Mouse (Mus musculus) regulatory T cell (primary cell): ENCODE results near the gene Klk1b26.
"Not testable (repeated sequence)": the region's sequence is repeated elsewhere in the genome, so short reads cannot be mapped to it uniquely, and the experiment has no call there.

Experiments used
- in situ Hi-C: fragments of 300-600 bp; cut with MboI, MseI; formaldehyde crosslinking; loops from one replicate; pipeline ENCODE4 v1.15.1; 2025; ENCODE audit warnings: high pct_unique_total_duplicates

Gene Klk1b26

DNA sequence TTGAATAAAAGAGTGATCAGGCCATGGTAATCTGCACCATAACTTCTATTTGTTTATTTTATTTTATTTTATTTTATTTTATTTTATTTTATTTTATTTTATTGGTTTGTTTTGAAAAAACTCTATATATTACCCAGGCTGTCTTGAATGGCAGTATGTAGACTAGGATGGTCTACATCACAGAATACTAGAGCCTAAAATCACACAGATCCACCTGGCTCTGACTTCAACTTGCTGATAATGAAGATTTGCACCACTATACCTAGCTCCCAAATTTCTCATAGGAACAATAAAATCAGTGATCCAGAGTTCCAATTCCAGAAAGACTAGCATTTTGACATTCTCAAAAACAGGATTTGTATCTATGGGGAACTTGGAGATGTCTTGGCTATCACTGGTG is at the start of gene Klk1b26:
Klk1b26 (plus strand) TSS at position 301 of the 400 bp plus-strand sequence.
- in situ Hi-C loops: not testable (repeated sequence)

DNA sequence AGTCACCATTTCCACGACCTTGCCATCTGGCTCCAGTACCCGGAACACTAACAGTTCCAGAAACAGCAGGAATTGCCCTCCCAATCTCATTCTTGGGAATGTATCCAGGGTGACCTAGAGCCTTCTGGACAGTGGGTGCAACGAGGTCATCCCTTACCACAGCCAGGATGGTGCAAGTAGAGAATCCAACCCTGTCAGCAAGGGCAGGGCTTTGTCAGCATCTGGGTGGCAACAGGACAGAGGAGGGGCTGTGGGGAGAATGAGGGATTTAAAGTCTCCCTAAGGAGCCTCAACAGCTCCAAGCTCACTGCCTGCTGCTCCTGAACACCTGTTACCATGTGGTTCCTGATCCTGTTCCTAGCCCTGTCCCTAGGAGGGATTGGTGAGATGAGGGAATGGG is 45.5 kb upstream of the Klk1b26 start, which contains the start of gene Klk1b1:
Klk1b1 (plus strand) TSS at position 301 of the 400 bp plus-strand sequence.
- in situ Hi-C loops: no loop called here

- in situ Hi-C loops: no loop called here
Measured at GRCm38 (mm10) chr7:43967058-43967457, 44.9 kb upstream of the Klk1b26 start.

DNA sequence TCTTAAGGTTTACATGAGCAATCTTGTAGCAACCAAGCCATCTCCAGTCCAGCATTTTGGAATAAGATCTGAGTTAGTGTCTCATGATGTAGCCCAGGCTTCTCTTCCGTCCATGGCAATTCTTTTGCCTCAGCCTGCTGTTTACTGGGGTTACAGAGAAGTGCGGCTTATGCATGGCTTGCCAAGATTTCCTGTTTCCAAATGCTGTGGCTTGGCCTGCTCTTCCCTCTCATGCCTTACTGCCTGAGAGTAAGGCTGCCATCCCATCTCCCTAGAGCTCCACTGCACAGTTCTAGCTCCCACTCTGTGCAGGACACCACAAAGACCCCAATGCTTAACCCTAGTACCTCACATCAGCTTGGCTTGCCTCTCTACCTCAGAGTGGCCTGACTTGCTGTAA is 44.4 kb upstream of the Klk1b26 start:
- in situ Hi-C loops: no loop called here

DNA sequence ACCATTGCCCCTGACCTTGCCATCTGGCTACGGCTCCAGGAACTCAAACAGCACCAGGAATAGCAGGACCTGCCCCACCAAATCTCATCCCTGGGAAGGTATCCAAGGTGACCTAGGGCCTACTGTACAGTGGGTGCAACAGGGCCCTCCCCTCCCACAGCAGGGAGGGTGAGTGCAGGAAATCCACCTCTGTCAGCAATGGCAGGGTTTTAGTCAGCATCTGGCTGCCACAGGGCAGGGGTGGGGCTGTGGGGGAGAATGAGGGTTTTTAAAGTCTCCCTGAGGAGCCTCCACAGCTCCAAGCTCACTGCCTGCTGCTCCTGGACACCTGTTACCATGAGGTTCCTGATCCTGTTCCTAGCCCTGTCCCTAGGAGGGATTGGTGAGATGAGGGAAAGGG is 36.2 kb upstream of the Klk1b26 start, which contains the start of gene Klk1b9:
Klk1b9 (plus strand) TSS at position 301 of the 400 bp plus-strand sequence.
- in situ Hi-C loops: not testable (repeated sequence)

- in situ Hi-C loops: no loop called here
Measured at GRCm38 (mm10) chr7:43985657-43986056, 26.3 kb upstream of the Klk1b26 start.

- in situ Hi-C loops: not testable (repeated sequence)
Measured at GRCm38 (mm10) chr7:43994821-43995220, 17.1 kb upstream of the Klk1b26 start.

DNA sequence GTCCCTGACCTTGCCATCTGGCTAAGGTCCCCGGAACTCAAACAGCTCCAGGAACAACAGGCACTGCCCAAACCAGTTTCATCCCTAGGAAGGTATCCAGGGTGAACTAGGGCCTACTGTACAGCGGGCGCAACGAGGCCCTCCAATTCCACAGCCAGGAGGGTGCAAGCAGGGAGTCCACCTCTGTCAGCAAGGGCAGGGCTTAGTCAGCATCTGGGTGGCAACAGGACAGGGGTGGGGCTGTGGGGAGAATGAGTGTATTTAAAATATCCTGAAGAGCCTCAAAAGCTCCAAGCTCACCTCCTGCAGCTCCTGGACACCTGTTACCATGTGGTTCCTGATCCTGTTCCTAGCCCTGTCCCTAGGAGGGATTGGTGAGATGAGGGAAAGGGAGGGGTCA is 16.4 kb upstream of the Klk1b26 start, which contains the start of gene Klk1b11:
Klk1b11 (plus strand) TSS at position 301 of the 400 bp plus-strand sequence.
- in situ Hi-C loops: not testable (repeated sequence)

- in situ Hi-C loops: loop anchor here (5.0 kb wide), 1 partner anchor 73 kb away; the partner anchor contains the start of gene Klk15
Measured at GRCm38 (mm10) chr7:44004847-44005246, 7.1 kb upstream of the Klk1b26 start.

- in situ Hi-C loops: not testable (repeated sequence)
Measured at GRCm38 (mm10) chr7:44014666-44015065, 2.7 kb downstream of the Klk1b26 start.

DNA sequence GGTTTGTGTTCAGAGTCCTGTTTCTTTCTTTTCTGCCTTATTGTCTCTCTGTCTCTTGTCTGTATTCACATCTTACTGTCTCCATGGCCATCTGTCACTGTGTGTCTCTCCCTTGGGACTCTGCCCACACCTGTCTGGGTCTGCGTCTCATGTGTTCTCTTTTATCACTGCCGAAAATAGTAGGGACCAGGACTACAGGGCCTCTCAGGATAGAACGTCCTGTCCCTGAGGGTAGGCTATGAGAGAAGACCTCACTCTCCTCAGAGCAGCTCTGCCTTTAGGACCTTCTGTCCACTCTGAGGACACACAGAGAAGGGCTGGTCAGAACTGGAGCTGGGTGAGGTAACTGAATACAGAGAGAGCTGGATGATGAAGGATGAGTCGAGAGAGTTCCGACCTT is 3.1 kb downstream of the Klk1b26 start:
- in situ Hi-C loops: no loop called here

DNA sequence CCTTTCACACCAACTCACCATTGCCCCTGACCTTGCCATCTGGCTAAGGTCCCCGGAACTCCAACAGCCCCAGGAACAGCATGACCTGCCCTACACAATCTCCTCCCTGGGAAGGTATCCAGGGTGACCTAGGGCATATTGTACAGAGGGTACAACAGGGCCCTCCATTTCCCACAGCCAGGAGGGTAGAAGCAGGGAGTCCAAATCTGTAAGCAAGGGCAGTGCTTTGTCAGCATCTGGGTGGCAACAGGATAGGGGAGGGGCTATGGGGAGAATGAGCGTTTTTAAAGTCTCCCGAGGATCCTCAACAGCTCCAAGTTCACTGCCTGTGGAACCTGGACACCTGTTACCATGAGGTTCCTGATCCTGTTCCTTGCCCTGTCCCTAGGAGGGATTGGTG is 40.0 kb downstream of the Klk1b26 start, which contains the start of gene Klk1b27:
Klk1b27 (plus strand) TSS at position 301 of the 400 bp plus-strand sequence.
- in situ Hi-C loops: not testable (repeated sequence)
